Mouse (Mus musculus): ENCODE measurements around the gene Ghdc. TPM values are rescaled to one million over a fixed set of nuclear protein-coding genes. Genes with fewer than 3 reads are reported as not detected.

Ghdc gene
- polyA plus RNA-seq, 1 experiment from 2014 or later, result 5.9 TPM

DNA sequence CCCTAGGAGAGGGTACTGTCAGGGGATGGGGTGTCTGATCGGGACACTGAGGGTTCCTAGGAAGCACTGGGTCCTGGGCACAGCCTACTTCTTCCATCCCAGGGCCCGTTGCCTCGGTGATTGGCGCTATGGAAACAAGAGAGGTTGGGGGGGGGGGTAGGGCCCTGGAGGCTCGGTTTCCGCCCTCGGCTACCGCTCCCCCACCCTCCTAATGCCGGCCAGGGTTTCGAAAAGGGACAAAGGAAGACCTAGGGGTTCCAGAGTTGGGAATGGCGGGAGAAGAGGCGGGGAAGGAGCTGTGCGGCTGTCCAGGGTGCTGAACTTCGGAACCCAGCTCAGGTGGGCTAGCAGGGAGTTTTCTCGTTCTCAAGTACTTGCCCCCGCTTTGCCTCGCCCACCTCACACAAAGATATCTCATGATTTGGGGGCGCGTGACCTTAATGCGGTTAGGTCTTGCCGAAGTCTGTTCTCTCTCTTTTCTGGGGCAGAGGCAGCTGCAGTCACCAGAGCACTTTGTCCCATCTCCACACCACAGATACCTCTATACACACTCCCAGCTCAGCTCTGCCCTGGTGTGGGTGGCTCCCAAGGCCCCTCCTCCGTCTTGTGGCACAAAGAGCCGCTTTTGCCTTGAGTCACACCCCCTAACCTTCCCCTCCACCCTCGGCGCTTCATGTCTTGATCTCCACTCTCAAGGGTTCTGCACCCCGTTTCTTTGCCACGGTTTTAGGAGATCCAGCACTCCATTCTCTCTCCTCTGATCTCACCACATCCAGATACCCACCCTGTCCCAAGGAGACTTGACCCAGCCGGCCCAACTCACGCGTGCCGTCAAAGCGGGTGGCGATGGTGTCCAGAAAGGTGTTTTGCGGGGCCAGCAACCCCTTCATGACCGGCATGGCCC, 11.8 kb downstream of the Ghdc start:
- Histone ChIP-seq H3K27me3 (peaks cover 54% of the 10 kb centered on the region), H3K27ac (no peak overlapping the region), H3K36me3 (no peaks in the 10 kb centered on the region), H3K4me1 (peaks cover 12% of the 10 kb centered on the region), H3K4me3 (peak overlapping the region; percentile 32), H3K4me2 (replicated peaks) (peak overlapping the region; percentile 58), H3K9me3 (no peaks in the 10 kb centered on the region), H3K9ac (no peak overlapping the region; the same call in 1 of the 2 replicates)
- ATAC-seq (ENCODE audit: insufficient number of reproducible peaks, insufficient read depth, low FRiP score, low TSS enrichment), result no peak; the same call in 1 of the 2 replicates
- WGBS, result 2% methylated on average over 35 of the region's 35 CpGs

DNA sequence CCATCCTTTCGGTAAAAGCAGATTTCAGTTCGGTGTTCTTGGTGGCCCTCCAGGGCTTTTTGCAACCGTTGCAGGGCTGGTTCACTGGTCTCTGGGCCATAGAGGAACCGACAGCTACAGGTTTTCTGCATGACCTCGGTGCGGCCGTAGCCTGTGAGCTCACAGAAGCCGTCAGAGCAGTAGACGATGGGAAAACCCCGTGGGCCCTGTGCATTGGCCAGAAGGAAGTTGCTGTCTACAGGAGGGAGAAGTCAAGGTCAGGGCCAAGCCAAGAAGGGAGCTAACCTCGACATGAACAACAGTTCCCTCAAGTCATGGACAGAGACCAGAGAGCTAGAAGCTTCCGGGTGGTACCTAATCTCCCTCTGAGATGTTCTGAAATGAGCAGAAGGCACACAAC, 13.2 kb downstream of the Ghdc start:
- ATAC-seq (ENCODE audit: insufficient number of reproducible peaks, insufficient read depth, low FRiP score, low TSS enrichment), result no peak
- Histone ChIP-seq H3K4me3 (no peak overlapping the region), H3K27me3 (peaks cover 47% of the 10 kb centered on the region), H3K9ac (no peak overlapping the region), H3K27ac (no peak overlapping the region), H3K4me1 (peaks cover 12% of the 10 kb centered on the region), H3K9me3 (no peaks in the 10 kb centered on the region), H3K4me2 (replicated peaks) (no peak overlapping the region), H3K36me3 (no peaks in the 10 kb centered on the region)
- WGBS, result 88% methylated on average over 12 of the region's 12 CpGs

DNA sequence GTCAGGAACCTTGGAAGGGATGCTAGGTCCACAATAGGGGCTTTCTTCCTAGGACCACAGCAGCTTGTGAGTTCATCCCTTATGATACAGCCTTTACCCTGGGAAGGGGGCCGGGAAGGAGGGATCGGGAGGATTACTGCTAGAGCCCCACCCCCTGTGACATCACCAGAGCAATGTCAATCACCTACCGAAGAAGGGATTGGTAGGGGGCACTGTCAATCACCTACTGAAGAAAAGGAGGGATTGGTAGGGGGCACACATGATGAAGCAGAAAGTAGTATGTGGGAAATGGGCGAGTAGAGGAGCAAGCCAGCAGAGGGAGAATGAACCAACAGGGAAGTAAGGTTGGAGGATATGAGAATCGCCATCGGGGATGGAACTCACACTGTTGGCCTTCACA, 14.3 kb downstream of the Ghdc start:
- no peak overlapping the region for H3K4me2 ChIP-seq (replicated peaks)

DNA sequence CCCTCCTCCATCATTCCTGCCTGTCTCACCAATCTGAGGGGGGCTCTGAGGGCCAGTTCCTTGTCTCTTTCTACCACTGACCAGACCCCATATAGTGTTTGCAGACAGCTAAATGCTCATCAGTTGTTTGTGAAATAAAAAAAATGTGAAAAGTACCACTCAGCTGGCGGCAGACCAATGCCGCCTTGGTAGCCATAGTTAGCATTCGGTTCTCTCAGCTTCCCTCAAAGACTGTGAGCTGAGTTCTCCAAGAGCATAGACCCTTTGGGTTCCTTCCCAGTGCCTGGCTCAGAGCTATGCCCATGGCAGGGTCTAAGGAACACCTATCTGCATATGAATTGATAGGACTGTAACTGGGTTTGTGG, 16.1 kb downstream of the Ghdc start:
- no peaks in the 10 kb centered on the region for H3K9me3 ChIP-seq
- H3K9ac ChIP-seq, result no peak overlapping the region
- no peak for ATAC-seq (ENCODE audit: insufficient number of reproducible peaks, insufficient read depth, low FRiP score, low TSS enrichment)
- no peak overlapping the region for H3K4me3 ChIP-seq
- no peak overlapping the region for H3K4me2 ChIP-seq (replicated peaks)
- H3K27me3 ChIP-seq, result peaks cover 27% of the 10 kb centered on the region
- WGBS, result 90% methylated on average over 3 of the region's 3 CpGs
- no peaks in the 10 kb centered on the region for H3K36me3 ChIP-seq
- no peak overlapping the region for H3K27ac ChIP-seq
- H3K4me1 ChIP-seq, result peaks cover 10% of the 10 kb centered on the region

More for the DNA sequence above, 14.3 kb downstream of the Ghdc start:
- H3K4me1 ChIP-seq, result peaks cover 12% of the 10 kb centered on the region
- no peaks in the 10 kb centered on the region for H3K36me3 ChIP-seq
- H3K4me3 ChIP-seq, result no peak overlapping the region
- WGBS, result 65% methylated on average over 6 of the region's 6 CpGs
- no peaks in the 10 kb centered on the region for H3K9me3 ChIP-seq
- no peak overlapping the region for H3K27ac ChIP-seq
- H3K27me3 ChIP-seq, result peaks cover 41% of the 10 kb centered on the region
- no peak overlapping the region for H3K9ac ChIP-seq
- ATAC-seq (ENCODE audit: insufficient number of reproducible peaks, insufficient read depth, low FRiP score, low TSS enrichment), result no peak

DNA sequence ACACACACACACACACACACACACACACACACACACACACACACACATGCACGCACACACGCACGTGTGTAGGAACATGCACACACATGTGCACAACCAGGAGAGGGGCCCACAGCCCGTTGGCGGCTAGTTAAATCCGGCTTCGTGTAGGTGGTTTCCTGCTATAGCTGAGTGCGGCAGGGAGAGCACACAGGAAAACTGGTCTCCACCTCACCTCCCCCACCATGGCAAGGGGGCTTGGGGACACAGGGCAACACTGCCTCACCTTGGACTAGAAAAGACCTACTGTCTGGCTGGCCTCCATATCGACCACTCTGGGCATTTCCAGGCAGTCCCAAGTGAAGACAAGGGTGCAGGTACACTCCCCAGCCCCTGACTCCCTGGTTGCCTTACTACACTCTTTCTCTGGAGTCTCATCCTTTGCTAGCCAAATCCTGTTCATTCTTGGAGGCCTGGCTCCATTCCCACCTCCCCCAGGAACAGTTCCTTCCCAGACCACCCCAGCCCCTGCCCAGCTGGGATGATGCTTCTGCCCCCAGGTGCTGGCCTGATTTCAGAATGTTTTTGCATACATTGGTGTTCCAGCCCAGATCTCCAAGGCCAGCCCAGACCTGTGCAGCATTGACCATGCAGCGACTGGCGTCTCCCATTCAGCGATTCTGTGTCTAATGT, 16.6 kb downstream of the Ghdc start:
- Histone ChIP-seq H3K4me1 (0 out of 2 replicates have a peak, but pooled peaks cover 6% of the 10 kb centered on the region), H3K9ac (no peak overlapping the region), H3K27ac (no peak overlapping the region), H3K4me2 (replicated peaks) (no peak overlapping the region), H3K36me3 (no peaks in the 10 kb centered on the region), H3K27me3 (peaks cover 27% of the 10 kb centered on the region), H3K4me3 (no peak overlapping the region), H3K9me3 (no peaks in the 10 kb centered on the region)
- 84% methylated on average over 12 of the region's 12 CpGs for WGBS
- no peak for ATAC-seq (ENCODE audit: insufficient number of reproducible peaks, insufficient read depth, low FRiP score, low TSS enrichment)

DNA sequence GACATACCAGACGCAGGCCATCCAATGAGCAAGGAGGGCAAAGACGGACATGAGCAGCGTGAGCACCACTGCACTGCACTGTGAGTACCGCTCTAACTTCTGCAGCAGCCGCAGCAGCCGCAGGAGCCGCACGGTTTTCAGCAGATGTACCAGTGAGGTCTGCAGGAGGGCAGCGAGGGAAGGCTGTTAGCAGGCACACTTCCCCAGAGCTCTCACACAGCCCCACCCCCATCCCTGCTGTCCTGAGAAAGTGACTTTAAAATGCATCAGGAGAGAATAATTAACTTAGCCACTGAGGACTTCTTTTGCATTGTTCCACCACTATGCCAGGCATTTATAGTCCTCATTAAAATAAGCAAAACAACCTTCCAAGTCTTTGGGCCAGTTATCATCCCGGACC, 18.5 kb downstream of the Ghdc start:
- 41% methylated on average over 10 of the region's 10 CpGs for WGBS
- no peaks in the 10 kb centered on the region for H3K4me1 ChIP-seq
- H3K4me2 ChIP-seq (replicated peaks), result no peak overlapping the region
- H3K9ac ChIP-seq, result no peak overlapping the region
- ATAC-seq (ENCODE audit: insufficient number of reproducible peaks, insufficient read depth, low FRiP score, low TSS enrichment), result no peak
- H3K9me3 ChIP-seq, result no peaks in the 10 kb centered on the region
- H3K27me3 ChIP-seq, result peaks cover 19% of the 10 kb centered on the region
- H3K4me3 ChIP-seq, result no peak overlapping the region
- no peak overlapping the region for H3K27ac ChIP-seq
- no peaks in the 10 kb centered on the region for H3K36me3 ChIP-seq

DNA sequence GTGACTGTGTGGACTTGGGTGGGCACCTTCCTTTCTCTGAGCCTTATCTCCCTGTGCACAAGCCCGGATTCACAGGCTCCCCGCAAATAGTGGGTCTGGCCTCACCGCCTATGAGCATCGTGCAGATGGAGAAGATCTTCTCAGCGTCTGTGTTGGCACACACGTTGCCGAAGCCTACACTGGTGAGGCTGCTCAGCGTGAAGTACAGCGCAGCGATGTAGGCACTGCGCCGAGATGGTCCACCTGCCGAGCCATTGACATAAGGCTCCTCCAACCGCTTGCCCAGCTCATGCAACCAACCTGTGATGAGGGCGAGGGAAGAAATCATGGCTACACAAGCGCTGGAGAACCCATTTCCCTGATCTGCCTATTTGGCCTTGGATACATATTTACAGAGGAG, 20.6 kb downstream of the Ghdc start:
- Histone ChIP-seq H3K4me2 (replicated peaks) (no peak overlapping the region), H3K27ac (no peak overlapping the region), H3K4me3 (no peak overlapping the region), H3K4me1 (no peaks in the 10 kb centered on the region), H3K27me3 (peaks cover 16% of the 10 kb centered on the region), H3K36me3 (no peaks in the 10 kb centered on the region), H3K9me3 (no peaks in the 10 kb centered on the region), H3K9ac (no peak overlapping the region)
- WGBS, result 89% methylated on average over 16 of the region's 16 CpGs
- ATAC-seq (ENCODE audit: insufficient number of reproducible peaks, insufficient read depth, low FRiP score, low TSS enrichment), result no peak

DNA sequence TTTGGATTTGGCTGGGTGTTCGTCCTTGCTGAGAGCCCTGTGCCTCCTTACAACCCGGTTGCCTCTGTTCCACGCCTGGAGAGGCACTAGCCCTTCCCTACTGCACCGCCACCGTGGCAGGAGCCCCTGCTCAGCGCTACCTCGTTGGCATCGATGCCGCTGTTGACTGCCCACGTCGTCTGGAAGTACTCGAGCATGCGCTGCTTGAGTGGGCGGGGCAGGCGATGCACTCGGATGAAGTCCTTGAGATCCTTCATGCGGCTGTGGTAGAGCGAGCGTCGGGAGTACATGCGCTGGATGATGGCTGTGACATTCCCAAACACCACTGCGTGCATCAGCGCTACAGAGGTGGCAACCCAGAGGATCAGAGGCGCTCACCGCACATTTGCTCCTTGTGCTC, 21.3 kb downstream of the Ghdc start:
- no peak overlapping the region for H3K4me2 ChIP-seq (replicated peaks)
- no peak overlapping the region for H3K27ac ChIP-seq
- no peaks in the 10 kb centered on the region for H3K36me3 ChIP-seq
- H3K9ac ChIP-seq, result no peak overlapping the region
- no peak overlapping the region for H3K4me3 ChIP-seq
- 50% methylated on average over 25 of the region's 25 CpGs for WGBS
- H3K9me3 ChIP-seq, result no peaks in the 10 kb centered on the region
- ATAC-seq (ENCODE audit: insufficient number of reproducible peaks, insufficient read depth, low FRiP score, low TSS enrichment), result no peak
- H3K27me3 ChIP-seq, result peaks cover 16% of the 10 kb centered on the region
- H3K4me1 ChIP-seq, result no peaks in the 10 kb centered on the region

DNA sequence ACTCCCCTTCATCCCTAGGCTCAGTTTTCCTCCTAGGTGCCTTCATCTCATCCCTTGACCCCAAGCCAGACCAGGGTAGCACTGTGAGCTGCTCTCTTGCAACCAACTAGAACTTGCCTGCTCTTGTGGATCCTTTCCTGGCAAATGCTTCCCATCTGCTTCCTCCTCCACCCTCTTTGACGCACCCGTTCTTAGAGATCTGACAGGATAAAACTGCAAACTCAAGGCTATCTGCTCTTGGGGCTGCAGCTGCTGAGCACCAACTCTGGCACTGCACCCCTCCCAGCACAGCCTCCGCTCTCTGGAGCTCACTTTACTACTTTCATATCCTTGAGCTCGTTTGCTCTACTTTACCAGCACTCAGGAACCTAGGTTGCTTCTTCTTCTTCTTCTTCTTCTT, 22.1 kb downstream of the Ghdc start:
- H3K9me3 ChIP-seq, result no peaks in the 10 kb centered on the region
- no peak for ATAC-seq (ENCODE audit: insufficient number of reproducible peaks, insufficient read depth, low FRiP score, low TSS enrichment)
- no peaks in the 10 kb centered on the region for H3K36me3 ChIP-seq
- no peak overlapping the region for H3K27ac ChIP-seq
- 68% methylated on average over 4 of the region's 4 CpGs for WGBS
- no peaks in the 10 kb centered on the region for H3K4me1 ChIP-seq
- H3K4me2 ChIP-seq (replicated peaks), result no peak overlapping the region
- peaks cover 16% of the 10 kb centered on the region for H3K27me3 ChIP-seq
- H3K9ac ChIP-seq, result no peak overlapping the region
- no peak overlapping the region for H3K4me3 ChIP-seq

DNA sequence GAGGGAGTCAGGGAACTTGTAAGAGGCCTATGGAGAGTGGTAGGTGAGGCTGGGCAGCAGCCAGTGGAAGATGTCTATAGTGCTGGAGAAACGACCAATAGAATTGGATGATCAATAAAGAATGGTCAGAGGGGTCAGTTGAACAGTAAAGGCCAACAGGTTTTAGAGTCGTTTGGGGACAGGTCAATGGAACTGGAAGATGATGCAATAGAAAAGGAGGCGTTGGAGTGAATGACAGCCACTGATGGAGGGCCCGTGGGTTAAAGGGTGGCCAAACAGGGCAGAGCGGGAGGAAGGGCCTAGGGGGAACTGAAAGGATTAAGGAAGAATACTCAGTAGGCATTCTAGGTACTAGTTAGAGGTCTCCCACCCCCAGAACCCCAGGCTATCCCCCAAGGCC, 23.6 kb downstream of the Ghdc start:
- no peaks in the 10 kb centered on the region for H3K9me3 ChIP-seq
- H3K4me3 ChIP-seq, result no peak overlapping the region
- H3K4me1 ChIP-seq, result no peaks in the 10 kb centered on the region
- ATAC-seq (ENCODE audit: insufficient number of reproducible peaks, insufficient read depth, low FRiP score, low TSS enrichment), result no peak
- WGBS, result 67% methylated on average over 5 of the region's 5 CpGs
- no peak overlapping the region for H3K4me2 ChIP-seq (replicated peaks)
- H3K27ac ChIP-seq, result no peak overlapping the region
- no peak overlapping the region for H3K9ac ChIP-seq
- H3K27me3 ChIP-seq, result peaks cover 13% of the 10 kb centered on the region
- no peaks in the 10 kb centered on the region for H3K36me3 ChIP-seq

DNA sequence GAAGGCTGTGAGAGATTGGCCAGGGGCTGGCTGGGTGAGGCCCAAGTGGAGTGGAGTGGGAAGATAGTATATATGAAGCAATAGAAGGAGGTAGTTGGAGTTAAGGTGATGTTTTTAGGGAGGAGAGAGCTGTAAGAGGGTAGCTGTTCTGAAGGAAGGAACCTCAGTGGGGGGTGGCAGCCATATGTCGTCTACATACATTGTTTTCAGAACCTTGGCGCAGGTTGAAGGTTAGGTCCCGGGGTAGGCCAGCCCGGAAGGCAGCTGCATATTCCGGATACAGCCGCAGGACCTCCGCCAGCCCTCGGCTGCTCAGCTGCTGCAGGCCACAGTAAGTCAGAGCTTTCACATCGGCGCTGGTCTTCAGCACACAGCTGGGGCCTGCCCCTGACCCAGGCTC, 24.2 kb downstream of the Ghdc start:
- Histone ChIP-seq H3K4me3 (no peak overlapping the region), H3K27ac (no peak overlapping the region), H3K4me1 (no peaks in the 10 kb centered on the region), H3K36me3 (no peaks in the 10 kb centered on the region), H3K9me3 (no peaks in the 10 kb centered on the region), H3K27me3 (peaks cover 11% of the 10 kb centered on the region), H3K4me2 (replicated peaks) (no peak overlapping the region), H3K9ac (no peak overlapping the region)
- ATAC-seq (ENCODE audit: insufficient number of reproducible peaks, insufficient read depth, low FRiP score, low TSS enrichment), result no peak
- WGBS, result 83% methylated on average over 10 of the region's 10 CpGs

DNA sequence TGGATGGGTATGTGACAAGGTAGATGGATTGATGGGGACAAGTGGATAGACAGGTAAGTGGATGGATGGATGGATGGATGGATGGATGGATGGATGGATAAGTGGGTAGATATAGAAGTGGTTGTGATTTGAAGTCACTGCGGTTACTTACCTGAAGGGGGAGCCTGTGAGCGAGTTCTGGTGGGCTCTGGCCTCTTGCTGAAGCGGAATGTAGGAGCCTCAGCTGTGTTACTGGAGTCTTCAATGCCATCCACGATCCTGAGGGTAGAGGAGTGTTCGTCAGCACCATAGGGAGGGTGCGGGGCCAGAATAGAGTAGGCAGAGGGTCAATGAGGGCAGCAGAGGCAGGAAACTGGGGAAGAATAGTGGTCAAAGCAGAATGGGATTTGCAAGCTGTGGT, 25.7 kb downstream of the Ghdc start:
- peaks cover 11% of the 10 kb centered on the region for H3K27me3 ChIP-seq
- no peak for ATAC-seq (ENCODE audit: insufficient number of reproducible peaks, insufficient read depth, low FRiP score, low TSS enrichment)
- H3K9me3 ChIP-seq, result no peaks in the 10 kb centered on the region
- H3K4me3 ChIP-seq, result no peak overlapping the region
- no peaks in the 10 kb centered on the region for H3K4me1 ChIP-seq
- H3K4me2 ChIP-seq (replicated peaks), result no peak overlapping the region
- H3K36me3 ChIP-seq, result no peaks in the 10 kb centered on the region
- H3K27ac ChIP-seq, result no peak overlapping the region
- WGBS, result 16% methylated on average over 6 of the region's 6 CpGs
- H3K9ac ChIP-seq, result no peak overlapping the region
